Mouse (Mus musculus) liver, embryonic 14.5 days (tissue): ENCODE data around the gene Cmah.

Experiments
- CTCF ChIP-seq: IDR thresholded peaks from 2 replicates; pipeline ENCODE4 v1.5.1; 2016; ENCODE audit warnings: antibody characterized with exemption, low read depth, control low read depth
- EP300 ChIP-seq: IDR thresholded peaks from 2 replicates; pipeline ENCODE4 v1.6.1; 2016; ENCODE audit warnings: antibody characterized with exemption, low read depth

- TF ChIP-seq CTCF = no peak
- no peak for TF ChIP-seq EP300
Measured at GRCm38 (mm10) chr13:24501919-24502318, 174.7 kb downstream of the Cmah start.
